Mouse (Mus musculus) cortical plate, adult 2 months (tissue): ENCODE measurements at regions not wholly inside any gene's neighbourhood (a gene's known extent, or its start where the extent isn't known, plus 50 kb on each side); places are given as distances from the start of the nearest gene placed in this dataset.

ENCODE experiments used
- CTCF ChIP-seq: fragments of 200-500 bp; IDR thresholded peaks from 2 replicates; pipeline ENCODE4 v1.5.1; 2011; ENCODE audit warnings: mild to moderate bottlenecking, control low read depth, low read length; ENCODE audit not compliant: insufficient read depth; ENCODE audit errors: extremely low read depth
- POLR2A ChIP-seq: fragments of 200-500 bp; IDR thresholded peaks from 2 replicates; pipeline ENCODE4 v1.6.1; 2011; ENCODE audit warnings: mild to moderate bottlenecking, low read length, control low read depth; ENCODE audit not compliant: insufficient read depth; ENCODE audit errors: extremely low read depth

GRCm38 (mm10) chr7:136120930-136121329 is 404.8 kb upstream of the Mki67 start:
- TF ChIP-seq POLR2A: no peak
- no peak for TF ChIP-seq CTCF
